Mouse (Mus musculus) Patski (cell line): ENCODE measurements at regions not wholly inside any gene's neighbourhood (a gene's known extent, or its start where the extent isn't known, plus 50 kb on each side); places are given as distances from the start of the nearest gene placed in this dataset.

Experiments used
- ATAC-seq: fragments of 100-300 bp; one replicate; pipeline ENCODE4 v1.8.0; 2021
- CTCF ChIA-PET: fragments of 350-600 bp; sonication (Branson Sonifier 250); formaldehyde crosslinking; loops from one replicate; lab custom pipeline; 2022; ENCODE audit warnings: inconsistent platforms; lab: Charles Lee
- POLR2A ChIA-PET: fragments of 350-600 bp; sonication (Branson Sonifier 250); formaldehyde crosslinking; loops from one replicate; lab custom pipeline; 2022; ENCODE audit warnings: antibody characterized with exemption, inconsistent platforms; lab: Charles Lee
- DNase-seq: peaks from one replicate; pipeline ENCODE4 v3.0.0-alpha.2; 2011; ENCODE audit warnings: low read depth, low spot score
- H3K27me3 ChIP-seq: fragments of 371-371 bp; one replicate; pipeline ENCODE4 v1.5.1; 2021
- CTCF ChIP-seq: fragments of 100-300 bp; IDR thresholded peaks from one replicate; pipeline ENCODE4 v1.5.1; 2021
- in situ Hi-C: fragments of 300-500 bp; cut with MboI; formaldehyde crosslinking; loops from 3 replicates; pipeline ENCODE4 v1.11.1; 2018; ENCODE audit warnings: low pct_unique_long_range_greater_than_20kb, mixed read lengths

GRCm38 (mm10) chr12:54364381-54365095 lies 160.9 kb upstream of the Egln3 start:
- CTCF ChIA-PET, result interaction anchor here (0.8 to 1.4 kb wide), 4 partner anchors 10 to 52 kb away, joined by 3 to 4 read pairs (median 3); no protein-coding TSS in a partner anchor
- no peak for DNase-seq
- POLR2A ChIA-PET, result interaction anchor here (0.6 kb wide), 1 partner anchor 540 kb away, joined by 3 read pairs; no protein-coding TSS in a partner anchor
- no peaks in the 10 kb centered on the region for H3K27me3 ChIP-seq
- in situ Hi-C loops, result loop anchor here (25.0 kb wide), 2 partner anchors 123 to 1452 kb away; no protein-coding TSS in a partner anchor
- no peak for TF ChIP-seq CTCF
- ATAC-seq, result no peak

GRCm38 (mm10) chr12:54361762-54362161 lies 158.1 kb upstream of the Egln3 start:
- no peak for ATAC-seq
- DNase-seq, result no peak
- ChIA-PET POLR2A (no interaction called here), CTCF (no interaction called here)
- no peak for TF ChIP-seq CTCF
- no peaks in the 10 kb centered on the region for H3K27me3 ChIP-seq
- in situ Hi-C loops, result loop anchor here (25.0 kb wide), 2 partner anchors 126 to 1449 kb away; no protein-coding TSS in a partner anchor

- no peak for DNase-seq
- in situ Hi-C loops, result loop anchor here (5.0 to 25.0 kb wide), 4 partner anchors 133 to 1442 kb away; no protein-coding TSS in a partner anchor
- ATAC-seq, result no peak
- POLR2A ChIA-PET, result no interaction called here
- no peaks in the 10 kb centered on the region for H3K27me3 ChIP-seq
- CTCF ChIA-PET, result interaction anchor here (1.1 to 1.4 kb wide), 2 partner anchors 15 to 168 kb away, joined by 3 to 4 read pairs; no protein-coding TSS in a partner anchor
- TF ChIP-seq CTCF, result no peak
Measured at GRCm38 (mm10) chr12:54354187-54354586, 150.5 kb upstream of the Egln3 start.

GRCm38 (mm10) chr12:54353694-54354093 lies 150.0 kb upstream of the Egln3 start:
- no peak for DNase-seq
- no peaks in the 10 kb centered on the region for H3K27me3 ChIP-seq
- ATAC-seq, result no peak
- ChIA-PET CTCF (interaction anchor here (1.0 to 1.4 kb wide), 3 partner anchors 14 to 253 kb away, joined by 3 to 4 read pairs (median 3); no protein-coding TSS in a partner anchor), POLR2A (no interaction called here)
- TF ChIP-seq CTCF, result no peak
- in situ Hi-C loops, result loop anchor here (5.0 to 25.0 kb wide), 4 partner anchors 134 to 1441 kb away; no protein-coding TSS in a partner anchor

- no peak for DNase-seq
- TF ChIP-seq CTCF, result peak; percentile 68
- no peaks in the 10 kb centered on the region for H3K27me3 ChIP-seq
- no peak for ATAC-seq
- in situ Hi-C loops, result loop anchor here (5.0 to 25.0 kb wide), 4 partner anchors 134 to 1441 kb away; no protein-coding TSS in a partner anchor
- POLR2A ChIA-PET, result interaction anchor here (0.5 kb wide), 1 partner anchor 183 kb away, joined by 3 read pairs; no protein-coding TSS in a partner anchor
- CTCF ChIA-PET, result interaction anchor here (1.0 to 1.5 kb wide), 4 partner anchors 11 to 253 kb away, joined by 3 to 4 read pairs (median 4); no protein-coding TSS in a partner anchor
Measured at GRCm38 (mm10) chr12:54352963-54353606, 149.4 kb upstream of the Egln3 start.

GRCm38 (mm10) chr12:54350293-54350692 lies 146.6 kb upstream of the Egln3 start:
- H3K27me3 ChIP-seq, result no peaks in the 10 kb centered on the region
- no peak for TF ChIP-seq CTCF
- ChIA-PET CTCF (interaction anchor here (2.1 kb wide), 1 partner anchor 14 kb away, joined by 6 read pairs; no protein-coding TSS in a partner anchor), POLR2A (interaction anchor here (0.6 kb wide), 1 partner anchor 18 kb away, joined by 4 read pairs; no protein-coding TSS in a partner anchor)
- ATAC-seq (no peak), DNase-seq (no peak)
- in situ Hi-C loops, result loop anchor here (5.0 to 25.0 kb wide), 4 partner anchors 135 to 1438 kb away; no protein-coding TSS in a partner anchor

- DNase-seq (no peak), ATAC-seq (no peak)
- in situ Hi-C loops, result no loop called here
- no peak for TF ChIP-seq CTCF
- no peaks in the 10 kb centered on the region for H3K27me3 ChIP-seq
- CTCF ChIA-PET, result interaction anchor here (1.7 to 2.1 kb wide), 2 partner anchors 13 to 19 kb away, joined by 4 to 6 read pairs; no protein-coding TSS in a partner anchor
- POLR2A ChIA-PET, result interaction anchor here (0.6 kb wide), 1 partner anchor 17 kb away, joined by 4 read pairs; no protein-coding TSS in a partner anchor
Measured at GRCm38 (mm10) chr12:54349403-54349802, 145.7 kb upstream of the Egln3 start.

- ChIA-PET CTCF (no interaction called here), POLR2A (no interaction called here)
- in situ Hi-C loops, result no loop called here
Measured at GRCm38 (mm10) chr12:54343493-54343892, 139.8 kb upstream of the Egln3 start.

GRCm38 (mm10) chr12:54335509-54335908 lies 131.8 kb upstream of the Egln3 start:
- ATAC-seq, result no peak
- no peak for TF ChIP-seq CTCF
- in situ Hi-C loops, result no loop called here
- ChIA-PET POLR2A (no interaction called here), CTCF (interaction anchor here (1.2 to 2.2 kb wide), 2 partner anchors 8 to 14 kb away, joined by 6 read pairs; no protein-coding TSS in a partner anchor)
- DNase-seq, result no peak
- H3K27me3 ChIP-seq, result no peaks in the 10 kb centered on the region

More at GRCm38 (mm10) chr12:54343493-54343892, 139.8 kb upstream of the Egln3 start:
- DNase-seq (no peak), ATAC-seq (no peak)
- no peak for TF ChIP-seq CTCF
- H3K27me3 ChIP-seq, result no peaks in the 10 kb centered on the region
